Mouse (Mus musculus) heart, adult 2 months (tissue): ENCODE results near the gene Car15.

Experiments
- CTCF ChIP-seq: fragments of 200-600 bp; IDR thresholded peaks from 2 replicates; pipeline ENCODE4 v1.8.1; 2022; ENCODE audit warnings: antibody characterized with exemption, mild to moderate bottlenecking, moderate library complexity
- EP300 ChIP-seq: fragments of 200-500 bp; IDR thresholded peaks from 2 replicates; pipeline ENCODE4 v1.6.1; 2011; ENCODE audit warnings: low read depth, low read length, control low read depth; ENCODE audit not compliant: insufficient read depth
- POLR2A ChIP-seq: fragments of 200-500 bp; IDR thresholded peaks from 2 replicates; pipeline ENCODE4 v1.6.1; 2011; ENCODE audit warnings: mild to moderate bottlenecking, low read depth, low read length, control low read depth; ENCODE audit not compliant: insufficient read depth

DNA sequence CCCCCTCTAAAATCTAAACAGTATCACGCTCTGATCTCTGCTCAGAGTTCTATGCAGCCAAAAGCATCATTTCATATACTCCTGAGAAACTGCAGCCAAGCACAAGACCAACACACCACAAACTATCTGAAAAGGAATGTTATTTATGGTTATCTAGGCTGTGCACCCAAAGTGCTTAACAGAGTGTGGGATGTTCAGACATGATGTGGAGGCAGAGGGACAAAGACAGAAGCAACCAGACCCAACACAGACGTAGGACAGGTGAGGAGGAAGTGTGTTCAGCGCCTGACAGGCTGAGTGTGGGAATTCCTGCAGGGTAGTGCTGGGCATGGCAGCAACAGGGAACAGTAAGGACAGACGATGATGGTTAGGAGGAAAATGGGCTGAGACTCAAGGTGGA lies 41.4 kb upstream of the Car15 start:
- no peak for TF ChIP-seq POLR2A
- no peak for TF ChIP-seq CTCF
- no peak for TF ChIP-seq EP300
